Mouse (Mus musculus): ENCODE data around the gene Kcnj10.
A peak's percentile ranks its signal among the peaks of the same experiment; 100 is the strongest.

Kcnj10 gene

DNA sequence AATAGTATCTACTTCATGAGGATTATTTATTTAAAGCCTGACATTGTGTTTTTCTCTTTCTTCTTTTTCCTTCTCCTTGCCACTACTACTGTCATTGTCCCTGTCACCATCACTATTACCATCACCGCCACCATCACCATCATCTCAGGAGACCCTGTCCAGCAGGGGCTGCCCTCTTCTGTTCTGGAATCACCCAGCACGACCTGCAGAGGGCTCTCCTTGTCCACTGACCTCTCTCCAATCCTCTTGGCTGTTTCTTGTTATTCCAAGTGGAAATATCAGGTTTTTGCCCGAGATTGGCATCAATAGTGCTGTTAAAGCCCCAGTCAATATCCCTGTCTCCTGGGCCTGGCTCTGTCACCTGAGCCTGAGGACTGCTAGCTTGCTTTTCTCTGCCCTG, 7.5 kb upstream of the Kcnj10 start:
- DNase-seq: peak; percentile 24 to 37

DNA sequence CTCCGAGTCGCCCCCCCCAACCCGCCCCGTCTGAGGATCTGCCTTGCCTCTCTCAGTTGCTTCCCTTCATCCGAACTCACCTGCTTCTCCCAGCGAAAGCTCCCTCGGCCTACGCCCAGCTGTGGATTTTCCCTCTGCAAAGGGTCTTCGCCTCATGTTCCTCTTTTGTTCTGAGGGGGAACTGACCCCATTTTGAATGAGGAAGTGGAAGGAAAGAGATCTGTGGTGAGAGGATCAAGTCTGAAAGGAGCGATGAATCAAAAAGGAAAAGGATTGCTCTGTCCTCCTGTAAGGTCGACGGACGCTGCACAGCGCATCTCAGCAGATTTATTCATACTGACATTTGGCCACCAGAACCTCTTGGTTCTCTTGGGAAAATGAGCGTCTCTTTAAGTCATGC, 5.2 kb upstream of the Kcnj10 start:
- no peak for DNase-seq

DNA sequence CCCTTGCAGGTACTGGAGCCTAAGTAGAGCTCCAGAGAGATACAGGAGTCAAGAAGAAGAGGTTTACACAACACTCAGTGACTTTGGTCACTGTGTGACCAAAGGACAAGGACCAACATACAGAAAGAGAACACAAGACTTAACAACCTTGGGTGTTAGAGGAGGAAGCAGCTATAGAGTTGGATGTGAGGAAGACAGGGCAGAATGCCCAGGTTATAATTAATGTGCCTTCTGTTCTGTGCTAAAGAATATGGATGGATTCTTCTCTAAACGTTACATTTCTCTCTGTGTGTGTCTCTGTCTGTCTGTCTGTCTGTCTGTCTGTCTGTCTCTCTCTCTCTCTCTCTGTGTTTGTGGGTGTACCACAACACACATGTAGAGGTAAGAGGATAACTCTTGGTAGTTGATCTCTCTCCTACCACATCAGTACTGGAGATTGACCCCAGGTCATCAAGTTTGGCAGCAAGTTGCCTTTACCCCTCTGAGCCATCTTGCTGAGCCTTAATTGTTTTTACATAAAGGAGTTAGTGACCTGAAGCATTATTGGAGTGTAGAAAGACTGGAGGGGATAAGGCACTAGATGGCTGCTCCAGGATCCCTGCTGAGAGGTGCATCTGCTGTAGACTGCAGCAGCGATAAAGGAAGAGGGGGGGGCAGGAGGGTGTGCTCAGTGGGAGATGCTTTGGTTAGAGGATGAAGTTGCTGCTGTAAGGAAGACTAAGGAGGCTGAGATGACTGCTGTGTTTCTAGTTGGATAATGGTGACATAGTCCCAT, 3.4 kb upstream of the Kcnj10 start:
- DNase-seq: peak; percentile 76 to 79

DNA sequence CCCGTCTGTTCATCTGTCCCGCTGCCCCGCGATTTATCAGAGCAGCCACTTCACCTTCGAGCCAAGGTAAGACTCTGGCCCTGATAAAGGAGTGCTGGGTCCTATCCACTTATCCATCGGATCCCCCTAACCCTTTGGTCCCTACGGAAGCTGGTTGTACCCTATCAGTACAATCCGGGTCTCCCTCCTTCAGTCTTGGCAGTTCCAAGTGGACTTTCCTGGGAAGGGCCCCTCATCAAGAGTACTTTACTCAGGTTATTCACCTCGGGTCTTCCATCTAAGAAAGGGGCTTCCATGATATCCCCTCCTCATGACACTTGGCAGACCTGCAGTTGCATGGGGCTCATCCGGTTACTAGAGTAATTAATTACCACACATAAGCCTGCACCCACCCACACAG, 376 bp downstream of the Kcnj10 start:
- peak in 1 of 2 experiments; percentile 16 for DNase-seq

DNA sequence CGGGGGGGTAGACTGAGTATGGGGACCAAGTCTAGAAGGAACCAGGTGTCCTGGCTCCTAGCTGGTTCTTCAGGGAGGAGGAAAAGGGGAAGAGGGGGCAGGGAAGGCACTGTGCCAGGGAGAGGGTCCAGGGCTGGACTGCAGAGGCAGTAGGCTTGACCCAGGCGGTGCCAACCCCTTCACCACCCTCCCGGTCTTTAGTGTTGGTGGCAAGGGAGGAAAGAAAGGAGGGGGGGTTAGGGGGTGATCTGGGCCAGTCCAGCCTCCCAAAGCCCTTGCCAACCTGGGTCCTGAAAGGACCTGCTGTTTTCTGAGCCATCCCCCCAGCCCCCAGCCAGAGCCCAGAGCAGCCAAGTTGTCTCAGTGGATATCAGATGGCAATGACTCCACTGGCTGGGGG, 1.7 kb downstream of the Kcnj10 start:
- peak; percentile 38 to 41 for DNase-seq

DNA sequence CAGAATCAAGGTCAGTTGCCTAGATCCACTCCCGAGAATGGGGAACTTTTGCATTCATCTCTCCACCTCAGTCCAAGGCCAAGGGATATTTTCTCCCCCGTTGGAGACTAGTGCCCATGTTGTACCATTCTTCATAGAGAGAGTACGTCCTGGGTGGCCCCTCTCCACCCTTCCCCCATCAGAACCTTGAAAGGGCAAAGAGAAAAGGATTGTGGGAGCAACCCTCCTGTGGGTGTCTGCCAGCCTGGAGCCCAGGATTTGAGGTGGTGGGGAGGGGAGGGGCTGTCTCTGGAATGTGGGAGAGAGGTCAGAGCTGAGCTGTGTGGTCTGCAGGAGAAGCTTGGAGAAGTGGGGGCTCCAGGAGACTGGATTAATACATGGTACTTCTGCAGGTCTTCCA, 2.9 kb downstream of the Kcnj10 start:
- DNase-seq: peak in 1 of 2 experiments; percentile 20

DNA sequence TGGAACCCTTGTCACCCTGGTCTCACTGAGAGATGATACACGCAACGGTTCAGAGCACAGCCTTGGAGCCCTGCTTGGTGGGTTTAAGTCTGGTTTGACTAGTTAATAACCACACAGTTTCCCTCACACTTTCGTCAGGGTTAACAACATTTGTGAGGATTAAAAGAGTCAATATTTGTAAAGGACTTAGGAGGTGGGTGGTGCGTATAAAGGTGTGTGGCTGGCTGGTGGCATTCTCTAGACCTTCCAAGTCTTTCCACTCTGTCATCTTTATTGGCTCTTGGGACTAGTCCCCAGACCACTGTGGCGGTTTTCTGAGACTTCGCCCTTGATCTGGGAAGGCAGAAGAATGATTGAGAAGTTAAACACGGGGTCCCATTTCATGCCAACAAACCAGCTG, 3.8 kb downstream of the Kcnj10 start:
- DNase-seq: no peak

DNA sequence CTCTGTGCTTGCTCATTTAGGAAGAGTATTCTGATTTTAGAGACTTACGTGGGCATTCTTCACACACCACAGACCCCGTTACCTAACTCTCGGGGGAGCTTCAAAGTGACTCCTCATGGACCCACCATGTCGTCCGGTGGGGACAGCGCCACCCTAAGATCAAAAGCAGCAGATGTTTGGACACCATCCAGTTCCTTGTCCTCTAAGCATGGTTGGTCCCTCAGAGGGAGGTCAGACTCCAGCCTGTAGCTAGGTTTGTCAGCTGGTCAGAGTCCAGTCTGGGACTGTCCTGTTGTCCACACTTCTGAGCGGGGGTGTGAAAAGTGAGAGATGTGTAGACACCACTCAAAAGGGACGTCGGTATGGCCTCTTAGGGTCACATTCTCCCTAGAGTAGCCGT, 5.7 kb downstream of the Kcnj10 start:
- no peak for DNase-seq

DNA sequence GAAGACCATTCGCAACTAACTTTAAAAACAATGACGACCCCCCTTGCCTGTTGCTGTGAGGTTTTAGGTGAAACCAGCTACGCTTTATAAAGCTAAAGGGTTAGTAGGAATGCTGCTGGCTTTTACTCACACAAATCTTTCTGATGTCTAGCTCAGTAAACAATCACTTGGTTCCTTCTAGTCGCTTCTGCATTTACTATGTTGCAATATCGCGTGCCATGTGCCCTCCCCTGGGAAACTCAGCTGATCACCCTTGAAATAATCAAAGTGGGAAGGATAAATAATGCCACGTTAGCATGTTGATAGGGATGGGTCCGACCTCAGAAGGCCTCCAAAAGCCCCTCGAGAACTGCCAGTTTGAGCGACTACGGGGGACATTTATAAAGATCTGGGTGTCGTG, 6.4 kb downstream of the Kcnj10 start:
- DNase-seq: no peak

DNA sequence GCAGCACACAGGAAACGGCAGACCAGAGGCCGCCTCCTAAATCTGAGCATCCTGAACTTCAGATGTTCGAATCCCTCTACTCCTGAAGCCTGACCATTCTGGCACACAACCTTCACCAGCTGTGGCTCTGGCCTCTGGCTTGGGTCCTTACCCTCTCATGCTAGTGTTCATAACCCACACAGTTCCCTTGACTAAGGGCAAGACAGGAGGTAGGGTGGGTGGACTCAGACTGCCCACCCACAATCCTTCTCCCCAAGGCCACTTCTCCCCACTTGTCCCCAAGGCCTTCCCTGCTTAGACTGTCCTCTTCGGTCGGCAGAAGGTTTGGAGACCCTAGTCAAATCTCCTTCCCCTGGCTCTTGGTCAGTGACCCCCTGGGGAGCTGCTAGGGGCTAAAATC, 8.5 kb downstream of the Kcnj10 start:
- no peak for DNase-seq

DNA sequence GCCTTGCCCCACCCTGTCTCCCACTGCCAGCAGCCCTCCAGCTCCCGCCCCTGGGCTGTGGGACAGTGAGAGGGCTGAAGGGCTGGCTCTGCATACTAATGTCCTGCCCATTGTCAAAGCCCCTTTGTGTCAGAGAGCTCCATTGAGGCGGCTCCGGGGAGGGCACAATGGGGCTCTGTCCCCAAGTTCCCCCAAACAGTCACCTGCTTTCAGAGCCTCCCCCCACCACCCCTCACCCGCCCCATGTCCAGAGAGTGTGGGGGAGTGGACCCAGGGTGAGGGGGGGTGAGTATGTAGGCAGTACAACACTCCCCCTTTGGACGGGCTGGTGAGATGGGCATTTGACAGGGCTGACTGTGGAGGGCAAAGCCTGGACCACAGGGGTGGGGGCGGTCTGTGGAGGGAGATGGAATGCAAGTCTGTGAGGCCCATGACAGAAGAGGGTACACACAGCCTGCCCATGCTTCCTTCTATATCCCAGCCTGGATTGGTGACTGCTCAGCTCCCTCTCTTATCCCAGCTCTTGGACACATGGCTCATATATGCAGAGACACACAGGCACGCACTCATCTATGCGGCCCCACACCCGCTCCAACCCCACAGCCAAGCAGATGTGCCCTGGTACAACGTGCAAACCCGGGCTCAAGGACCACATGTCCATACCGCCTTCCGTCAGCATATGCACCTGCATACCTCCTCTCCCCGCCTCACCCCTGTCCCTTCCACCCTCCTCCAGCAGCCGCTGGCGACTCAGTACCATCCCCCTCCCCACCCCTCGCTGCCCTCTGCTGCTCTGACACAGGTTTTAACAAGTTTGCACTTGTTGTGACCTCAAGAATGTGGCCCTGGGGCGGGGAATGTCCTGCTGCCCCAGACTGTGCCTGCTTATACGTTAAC, 9.2 kb downstream of the Kcnj10 start:
- DNase-seq: peak; percentile 27 to 53

DNA sequence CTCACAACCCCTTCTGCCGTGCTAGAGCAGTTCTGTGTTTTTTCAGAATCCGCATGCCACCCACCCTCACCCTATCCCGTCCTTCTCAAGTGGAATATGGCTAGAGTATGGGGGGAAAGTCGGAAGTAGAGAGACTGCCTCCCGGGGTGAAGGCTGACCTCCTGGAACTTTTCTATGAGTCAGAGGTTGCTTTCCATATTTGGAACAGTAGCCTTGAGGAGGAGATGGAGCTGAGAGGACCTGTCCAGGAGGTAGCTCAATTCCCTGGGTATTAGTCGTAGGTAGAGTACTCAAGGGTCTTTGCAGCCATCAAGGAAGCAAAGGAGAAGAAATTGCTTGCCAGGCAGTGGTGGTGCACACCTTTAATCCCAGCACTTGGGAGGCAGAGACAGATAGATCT, 11.0 kb downstream of the Kcnj10 start:
- DNase-seq: no peak

DNA sequence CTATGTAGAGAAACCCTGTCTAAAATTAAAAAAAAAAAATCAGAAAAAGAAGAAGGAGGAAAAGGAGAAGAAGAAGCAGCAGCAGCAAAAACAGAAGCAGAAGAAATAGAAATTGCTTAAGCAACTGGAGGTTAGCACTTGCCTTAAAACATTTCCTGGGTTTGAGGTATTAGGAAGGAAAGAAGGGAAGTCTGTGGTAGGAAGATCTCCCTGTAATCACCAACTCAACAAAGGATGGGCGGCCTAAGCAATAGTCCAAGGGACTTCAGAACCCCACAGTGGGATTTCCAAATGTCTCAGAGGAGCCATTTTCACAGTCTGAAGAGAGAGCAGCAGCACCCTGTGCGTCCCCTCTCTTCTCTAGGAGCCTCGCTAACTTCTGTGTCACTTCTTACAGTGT, 11.4 kb downstream of the Kcnj10 start:
- no peak for DNase-seq

DNA sequence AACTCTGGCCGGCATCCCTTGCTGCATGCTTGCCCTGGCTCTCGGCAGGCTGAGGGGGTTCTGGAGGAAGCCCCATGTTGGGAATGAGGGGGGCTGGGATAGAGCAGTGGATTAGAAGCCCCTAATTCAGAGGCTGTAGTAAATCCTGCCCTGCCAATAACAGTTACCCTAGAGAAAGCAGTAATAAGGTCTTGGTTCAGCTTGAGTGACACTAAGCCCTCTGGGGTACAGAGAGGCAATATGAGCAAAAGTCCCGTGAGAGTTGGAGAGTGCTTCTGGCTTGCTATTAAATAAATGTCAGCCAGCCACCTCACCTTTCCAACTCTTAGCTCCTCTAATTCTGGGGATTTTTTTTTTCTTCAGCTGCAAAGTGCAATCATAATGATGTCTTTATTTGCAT, 14.3 kb downstream of the Kcnj10 start:
- no peak for DNase-seq

DNA sequence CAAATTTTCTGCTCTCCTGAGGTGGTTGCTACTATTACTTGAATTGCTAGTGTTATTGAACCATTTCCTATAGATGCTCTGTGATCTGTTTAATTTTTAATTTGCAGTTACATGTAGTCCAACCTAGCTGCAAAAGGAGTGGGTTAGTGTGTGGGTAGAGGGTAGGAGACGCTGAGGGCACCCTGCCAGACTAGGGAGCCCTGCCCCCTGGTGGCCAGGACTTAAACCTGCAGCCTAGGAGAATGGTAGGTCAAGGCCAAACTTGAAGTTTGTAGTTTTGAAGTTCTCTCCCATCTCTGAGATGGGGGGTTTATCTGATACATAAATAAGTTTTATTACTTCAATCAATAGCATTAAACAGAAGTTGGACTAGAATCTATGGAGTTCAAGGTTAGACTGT, 16.5 kb downstream of the Kcnj10 start:
- peak; percentile 59 to 87 for DNase-seq

DNA sequence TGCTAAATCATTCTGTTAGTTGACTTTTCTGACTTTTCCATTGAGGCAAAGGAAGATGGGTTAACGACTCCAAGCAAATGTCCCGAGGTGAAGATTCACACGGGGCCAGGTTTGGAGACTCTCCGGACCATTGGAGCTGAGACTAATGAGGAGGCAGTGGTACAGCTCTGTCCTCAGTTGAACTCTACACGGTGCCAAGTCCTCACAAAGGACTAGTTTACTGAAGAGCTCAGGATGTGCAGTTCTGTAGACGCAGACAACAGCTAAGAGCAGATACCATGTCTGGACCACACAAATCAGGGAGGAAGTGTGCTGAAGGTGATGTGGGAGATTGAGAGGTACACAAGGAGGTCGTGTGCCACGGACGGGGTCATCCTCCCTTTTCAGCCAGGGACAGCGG, 17.3 kb downstream of the Kcnj10 start:
- no peak for DNase-seq

DNA sequence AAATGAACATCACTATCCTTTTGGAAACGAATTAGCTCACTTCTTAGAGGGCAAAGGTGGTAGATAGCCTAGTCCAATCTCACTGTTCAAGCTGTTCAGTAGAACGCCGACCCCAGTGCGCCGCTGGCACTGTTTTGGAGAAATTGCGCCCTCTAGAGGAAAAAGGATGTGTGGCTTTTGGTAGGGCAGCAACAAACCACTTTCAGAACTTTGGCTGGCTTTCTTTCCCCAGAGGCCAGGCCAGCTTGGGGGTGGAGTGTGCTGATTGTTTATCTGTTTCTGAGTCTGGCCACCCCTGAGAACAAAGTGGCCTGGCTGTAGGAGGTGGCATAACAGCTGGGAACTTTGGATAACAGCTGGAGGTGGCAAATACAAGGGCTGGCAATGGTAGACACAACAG, 23.7 kb downstream of the Kcnj10 start:
- peak; percentile 42 to 53 for DNase-seq

DNA sequence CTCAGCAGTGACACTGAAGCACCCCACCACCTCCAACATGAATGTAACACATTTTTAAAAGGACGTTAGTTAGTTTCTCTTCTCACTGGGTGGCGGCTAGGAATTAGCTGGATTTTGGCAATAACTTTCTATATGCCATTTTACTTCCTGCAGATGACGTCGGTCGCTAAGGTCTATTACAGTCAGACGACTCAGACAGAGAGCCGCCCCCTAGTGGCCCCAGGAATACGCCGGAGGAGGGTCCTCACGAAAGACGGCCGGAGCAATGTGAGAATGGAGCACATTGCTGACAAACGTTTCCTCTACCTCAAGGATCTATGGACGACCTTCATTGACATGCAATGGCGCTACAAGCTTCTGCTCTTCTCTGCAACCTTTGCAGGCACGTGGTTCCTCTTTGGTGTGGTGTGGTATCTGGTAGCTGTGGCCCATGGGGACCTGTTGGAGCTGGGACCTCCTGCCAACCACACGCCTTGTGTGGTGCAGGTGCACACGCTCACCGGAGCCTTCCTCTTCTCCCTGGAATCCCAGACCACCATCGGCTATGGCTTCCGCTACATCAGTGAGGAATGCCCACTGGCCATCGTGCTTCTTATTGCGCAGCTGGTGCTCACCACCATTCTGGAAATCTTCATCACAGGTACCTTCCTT, 27.9 kb downstream of the Kcnj10 start:
- peak in 1 of 2 experiments; percentile 39 for DNase-seq

DNA sequence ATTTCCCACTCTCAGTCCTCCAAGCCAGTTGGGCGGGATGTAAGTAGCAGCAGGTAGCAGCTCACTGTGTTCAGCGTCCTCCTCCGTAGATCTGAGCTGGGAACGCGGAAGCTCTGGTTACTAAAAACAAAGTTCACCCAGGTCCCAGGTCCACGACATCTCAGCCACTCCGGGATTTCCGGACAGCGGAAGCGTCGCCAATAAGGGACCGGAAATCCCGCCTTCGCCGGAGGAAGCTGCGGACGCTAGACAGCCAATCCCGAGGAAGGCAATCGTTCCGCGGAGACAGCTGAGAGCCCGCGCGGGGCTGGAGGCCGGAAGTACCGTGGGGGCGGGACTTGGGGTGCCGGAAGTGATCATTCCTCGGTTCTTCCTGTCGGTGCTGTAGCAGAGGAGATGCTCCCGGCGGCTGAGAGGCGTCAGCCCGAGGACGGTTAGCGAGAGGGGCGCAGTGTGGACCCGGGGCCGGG, 35.2 kb downstream of the Kcnj10 start, which contains the start of gene Pigm:
TSS of gene Pigm (plus strand) at position 349 of the 470 bp plus-strand sequence.
- DNase-seq: peak; percentile 98 to 99

DNA sequence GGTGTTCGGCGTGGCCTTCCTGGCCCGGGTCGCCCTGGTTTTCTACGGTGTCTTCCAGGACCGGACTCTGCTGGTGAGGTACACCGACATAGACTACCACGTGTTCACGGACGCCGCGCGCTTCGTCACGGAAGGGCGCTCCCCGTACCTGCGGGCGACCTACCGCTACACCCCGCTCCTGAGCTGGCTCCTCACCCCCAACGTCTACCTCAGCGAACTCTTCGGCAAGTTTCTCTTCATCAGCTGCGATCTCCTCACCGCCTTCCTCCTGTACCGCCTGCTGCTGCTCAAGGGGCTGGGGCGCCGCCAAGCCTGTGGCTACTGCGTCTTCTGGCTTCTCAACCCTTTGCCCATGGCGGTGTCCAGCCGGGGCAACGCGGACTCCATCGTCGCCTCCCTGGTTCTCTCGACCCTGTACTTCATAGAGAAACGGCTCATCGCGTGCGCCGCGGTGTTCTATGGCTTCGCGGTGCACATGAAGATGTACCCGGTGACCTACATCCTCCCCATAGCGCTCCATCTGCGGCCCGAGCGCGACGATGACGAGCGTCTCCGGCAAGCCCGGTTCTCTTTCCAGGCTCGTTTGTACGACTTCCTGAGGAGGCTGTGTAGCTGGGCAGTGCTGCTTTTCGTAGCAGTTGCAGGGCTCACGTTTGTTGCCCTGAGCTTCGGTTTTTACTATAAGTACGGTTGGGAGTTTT, 35.9 kb downstream of the Kcnj10 start:
- peak; percentile 31 to 51 for DNase-seq

DNA sequence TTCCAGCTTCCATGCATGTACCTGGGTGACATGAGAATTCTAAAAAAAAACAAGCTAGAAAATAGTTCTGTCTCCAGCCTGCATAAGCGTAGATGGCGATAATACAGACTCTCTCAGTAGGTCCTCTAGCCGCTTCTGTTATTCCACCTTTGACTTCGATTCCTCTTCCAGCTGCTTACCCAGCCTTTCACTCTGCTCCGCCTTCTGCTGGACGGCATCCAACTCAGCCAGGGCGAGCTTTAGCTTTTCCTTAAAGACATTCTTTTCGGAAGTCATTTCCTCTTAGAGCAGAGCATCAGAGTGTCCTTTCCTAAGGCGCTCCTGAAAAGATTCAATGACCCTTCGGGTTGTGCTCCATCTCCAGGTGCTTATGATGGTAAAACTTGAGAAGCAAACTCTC, 39.1 kb downstream of the Kcnj10 start:
- DNase-seq: no peak

DNA sequence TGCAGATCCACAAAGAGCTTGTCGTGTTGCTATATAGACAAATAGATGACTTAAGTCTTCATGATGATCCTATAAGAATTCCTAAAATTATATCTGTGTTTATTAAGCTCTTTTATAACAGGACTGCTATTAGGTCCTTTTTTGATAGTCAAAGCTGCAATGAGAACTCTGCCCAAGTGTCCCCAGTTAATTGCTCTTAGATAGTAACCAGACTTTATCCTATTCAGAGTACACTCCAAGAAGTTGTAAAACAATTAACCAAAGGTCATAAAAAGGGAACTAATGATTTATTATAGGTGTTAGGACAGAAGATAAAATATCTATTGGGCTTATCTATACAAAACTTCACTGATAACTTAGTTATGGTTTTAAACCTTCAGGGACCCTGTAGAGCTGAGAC, 41.1 kb downstream of the Kcnj10 start:
- no peak for DNase-seq

DNA sequence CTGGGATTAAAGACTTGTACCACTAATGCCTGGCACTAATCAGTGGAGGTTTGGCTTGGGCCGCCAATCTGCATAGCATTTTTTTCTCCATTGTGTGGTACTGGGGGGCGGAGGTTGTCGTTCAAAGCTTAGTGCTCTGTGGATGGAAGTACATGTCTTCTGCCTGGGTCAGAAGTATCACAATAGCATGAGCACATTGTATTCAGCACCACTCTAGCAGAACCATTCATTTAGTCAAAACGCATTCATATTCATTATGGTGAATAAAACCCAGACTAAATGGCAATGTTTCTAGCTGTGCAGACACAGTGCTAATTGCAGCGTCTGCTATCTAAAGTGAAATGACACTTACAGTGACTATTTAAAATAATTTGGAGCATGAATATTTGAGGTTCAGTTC, 46.2 kb downstream of the Kcnj10 start:
- no peak for DNase-seq

All from cerebellum, adult 18-20 months (tissue).